Mouse (Mus musculus) midbrain, embryonic 12.5 days (tissue): ENCODE results near the gene Smpd3. TPM values are rescaled to one million over a fixed set of nuclear protein-coding genes. Genes with fewer than 3 reads are reported as not detected.

Experiments
- ATAC-seq: fragments of 200-750 bp; cut with Nextera tagmentation; 2 replicates; pipeline ENCODE4 v1.8.0; 2017; ENCODE audit warnings: low read depth, moderate TSS enrichment, moderate library complexity; ENCODE audit not compliant: low FRiP score
- H3K27ac ChIP-seq: fragments of 300-500 bp; sonication (generic); replicated peaks from 2 replicates; pipeline ENCODE4 v1.5.1; 2016; ENCODE audit warnings: mild to moderate bottlenecking
- H3K27me3 ChIP-seq: fragments of 300-500 bp; sonication (generic); 2 replicates; pipeline ENCODE4 v1.6.1; 2016; ENCODE audit warnings: mild to moderate bottlenecking
- H3K36me3 ChIP-seq: fragments of 300-500 bp; sonication (generic); 2 replicates; pipeline ENCODE4 v1.6.1; 2016
- H3K4me1 ChIP-seq: fragments of 300-500 bp; sonication (generic); 2 replicates; pipeline ENCODE4 v1.6.1; 2016
- H3K4me2 ChIP-seq: fragments of 300-500 bp; sonication (generic); replicated peaks from 2 replicates; pipeline ENCODE4 v1.6.1; 2016; ENCODE audit warnings: mild to moderate bottlenecking, moderate library complexity
- H3K4me3 ChIP-seq: fragments of 300-500 bp; sonication (generic); 2 replicates; pipeline ENCODE4 v1.5.1; 2016; ENCODE audit warnings: mild to moderate bottlenecking
- H3K9ac ChIP-seq: fragments of 300-500 bp; sonication (generic); replicated peaks from 2 replicates; pipeline ENCODE4 v1.6.1; 2016; ENCODE audit warnings: mild to moderate bottlenecking, moderate library complexity
- H3K9me3 ChIP-seq: fragments of 300-500 bp; sonication (generic); 2 replicates; pipeline ENCODE4 v1.6.1; 2016; ENCODE audit warnings: mild to moderate bottlenecking
- WGBS: fragments of 180-500 bp; shearing (Covaris S2); methylation state at CpG from one replicate; pipeline ENCODE4 v1.1.7; 2016; 5-methylcytosine and 5-hydroxymethylcytosine counted together
- polyA plus RNA-seq: library from polyadenylated mRNA; unstranded; fragments of >200 nt; fragmentation: Nextera tagmentation; extraction: Ambion mirVana; gene quantifications from 2 replicates; pipeline ENCODE4 v1.2.1, GENCODE M21; 2016

The Smpd3 gene
- polyA plus RNA-seq, 1 experiment from 2014 or later = 26.3 TPM

GRCm38 (mm10) chr8:106306076-106306475 is 31.7 kb downstream of the Smpd3 start:
- H3K27ac ChIP-seq = no peak overlapping the region
- no peaks in the 10 kb centered on the region for H3K9me3 ChIP-seq
- H3K4me2 ChIP-seq = no peak overlapping the region
- no peak for ATAC-seq
- no peak overlapping the region for H3K9ac ChIP-seq
- no peaks in the 10 kb centered on the region for H3K27me3 ChIP-seq
- peaks cover 2% of the 10 kb centered on the region; the same call in 1 of the 2 replicates for H3K4me1 ChIP-seq
- WGBS = 93% methylated on average over 1 of the region's 1 CpGs
- H3K36me3 ChIP-seq = no peaks in the 10 kb centered on the region
- H3K4me3 ChIP-seq = no peak overlapping the region

- Histone ChIP-seq H3K9me3 (no peaks in the 10 kb centered on the region), H3K4me1 (peaks cover 7% of the 10 kb centered on the region; the same call in 1 of the 2 replicates), H3K9ac (no peak overlapping the region), H3K4me3 (no peak overlapping the region), H3K27ac (no peak overlapping the region), H3K4me2 (no peak overlapping the region), H3K36me3 (no peaks in the 10 kb centered on the region), H3K27me3 (no peaks in the 10 kb centered on the region)
- no peak for ATAC-seq
- 85% methylated on average over 3 of the region's 3 CpGs for WGBS
Observed at GRCm38 (mm10) chr8:106305301-106305700, 32.5 kb downstream of the Smpd3 start.

- Histone ChIP-seq H3K27ac (no peak overlapping the region), H3K4me1 (peaks cover 7% of the 10 kb centered on the region; the same call in 1 of the 2 replicates), H3K4me3 (no peak overlapping the region), H3K36me3 (no peaks in the 10 kb centered on the region), H3K27me3 (no peaks in the 10 kb centered on the region), H3K9ac (no peak overlapping the region), H3K4me2 (no peak overlapping the region), H3K9me3 (no peaks in the 10 kb centered on the region)
- WGBS = 80% methylated on average over 6 of the region's 6 CpGs
- ATAC-seq = no peak
Observed at GRCm38 (mm10) chr8:106304321-106304720, 33.5 kb downstream of the Smpd3 start.

- H3K27ac ChIP-seq = peak overlapping the region; percentile 35
- no peak overlapping the region for H3K4me3 ChIP-seq
- no peak overlapping the region for H3K9ac ChIP-seq
- 0 out of 2 replicates have a peak, but pooled peaks have one; percentile 30 for ATAC-seq
- 61% methylated on average over 9 of the region's 9 CpGs for WGBS
- H3K9me3 ChIP-seq = no peaks in the 10 kb centered on the region
- H3K4me2 ChIP-seq = no peak overlapping the region
- H3K4me1 ChIP-seq = peaks cover 7% of the 10 kb centered on the region; the same call in 1 of the 2 replicates
- no peaks in the 10 kb centered on the region for H3K36me3 ChIP-seq
- H3K27me3 ChIP-seq = no peaks in the 10 kb centered on the region
Observed at GRCm38 (mm10) chr8:106300739-106301715, 36.8 kb downstream of the Smpd3 start.

GRCm38 (mm10) chr8:106299686-106300085 is 38.1 kb downstream of the Smpd3 start:
- no peaks in the 10 kb centered on the region for H3K27me3 ChIP-seq
- no peak overlapping the region for H3K9ac ChIP-seq
- peaks cover 7% of the 10 kb centered on the region; the same call in 1 of the 2 replicates for H3K4me1 ChIP-seq
- no peak overlapping the region for H3K4me3 ChIP-seq
- no peaks in the 10 kb centered on the region for H3K9me3 ChIP-seq
- 86% methylated on average over 3 of the region's 3 CpGs for WGBS
- no peak for ATAC-seq
- H3K27ac ChIP-seq = no peak overlapping the region
- H3K4me2 ChIP-seq = no peak overlapping the region
- H3K36me3 ChIP-seq = no peaks in the 10 kb centered on the region

GRCm38 (mm10) chr8:106298846-106299245 is 38.9 kb downstream of the Smpd3 start:
- H3K9ac ChIP-seq = no peak overlapping the region
- H3K4me1 ChIP-seq = peaks cover 7% of the 10 kb centered on the region; the same call in 1 of the 2 replicates
- 81% methylated on average over 1 of the region's 1 CpGs for WGBS
- H3K4me2 ChIP-seq = no peak overlapping the region
- H3K36me3 ChIP-seq = no peaks in the 10 kb centered on the region
- no peaks in the 10 kb centered on the region for H3K9me3 ChIP-seq
- H3K4me3 ChIP-seq = no peak overlapping the region
- no peak for ATAC-seq
- no peaks in the 10 kb centered on the region for H3K27me3 ChIP-seq
- no peak overlapping the region for H3K27ac ChIP-seq

GRCm38 (mm10) chr8:106298261-106298660 is 39.5 kb downstream of the Smpd3 start:
- peaks cover 7% of the 10 kb centered on the region; the same call in 1 of the 2 replicates for H3K4me1 ChIP-seq
- no peak overlapping the region for H3K27ac ChIP-seq
- H3K4me3 ChIP-seq = no peak overlapping the region
- H3K9me3 ChIP-seq = no peaks in the 10 kb centered on the region
- H3K27me3 ChIP-seq = no peaks in the 10 kb centered on the region
- H3K4me2 ChIP-seq = no peak overlapping the region
- H3K9ac ChIP-seq = no peak overlapping the region
- no peak for ATAC-seq
- 82% methylated on average over 5 of the region's 5 CpGs for WGBS
- H3K36me3 ChIP-seq = no peaks in the 10 kb centered on the region

GRCm38 (mm10) chr8:106292484-106293396 is 45.0 kb downstream of the Smpd3 start:
- Histone ChIP-seq H3K27me3 (no peaks in the 10 kb centered on the region), H3K36me3 (no peaks in the 10 kb centered on the region), H3K4me3 (no peak overlapping the region), H3K9ac (no peak overlapping the region), H3K27ac (no peak overlapping the region), H3K4me1 (peaks cover 13% of the 10 kb centered on the region; the same call in 1 of the 2 replicates), H3K9me3 (no peaks in the 10 kb centered on the region), H3K4me2 (no peak overlapping the region)
- no peak for ATAC-seq
- 72% methylated on average over 20 of the region's 20 CpGs for WGBS

- no peak for ATAC-seq
- no peaks in the 10 kb centered on the region for H3K27me3 ChIP-seq
- H3K4me2 ChIP-seq = no peak overlapping the region
- no peaks in the 10 kb centered on the region for H3K36me3 ChIP-seq
- H3K9ac ChIP-seq = no peak overlapping the region
- H3K9me3 ChIP-seq = no peaks in the 10 kb centered on the region
- WGBS = 61% methylated on average over 7 of the region's 7 CpGs
- no peak overlapping the region for H3K4me3 ChIP-seq
- peaks cover 13% of the 10 kb centered on the region; the same call in 1 of the 2 replicates for H3K4me1 ChIP-seq
- no peak overlapping the region for H3K27ac ChIP-seq
Observed at GRCm38 (mm10) chr8:106289464-106289863, 48.3 kb downstream of the Smpd3 start.

GRCm38 (mm10) chr8:106288732-106289131 is 49.1 kb downstream of the Smpd3 start:
- 33% methylated on average over 3 of the region's 3 CpGs for WGBS
- peaks cover 13% of the 10 kb centered on the region; the same call in 1 of the 2 replicates for H3K4me1 ChIP-seq
- no peaks in the 10 kb centered on the region for H3K9me3 ChIP-seq
- H3K27me3 ChIP-seq = no peaks in the 10 kb centered on the region
- no peak overlapping the region for H3K4me3 ChIP-seq
- H3K4me2 ChIP-seq = no peak overlapping the region
- no peak overlapping the region for H3K9ac ChIP-seq
- H3K27ac ChIP-seq = no peak overlapping the region
- ATAC-seq = no peak
- no peaks in the 10 kb centered on the region for H3K36me3 ChIP-seq

GRCm38 (mm10) chr8:106287445-106287844 is 50.3 kb downstream of the Smpd3 start:
- Histone ChIP-seq H3K27me3 (no peaks in the 10 kb centered on the region), H3K4me3 (no peak overlapping the region), H3K4me2 (no peak overlapping the region), H3K9me3 (no peaks in the 10 kb centered on the region), H3K9ac (no peak overlapping the region), H3K4me1 (peaks cover 4% of the 10 kb centered on the region; the same call in 1 of the 2 replicates), H3K27ac (no peak overlapping the region), H3K36me3 (0 out of 2 replicates have a peak, but pooled peaks cover 9% of the 10 kb centered on the region)
- no peak for ATAC-seq
- 39% methylated on average over 2 of the region's 2 CpGs for WGBS
